Mouse (Mus musculus) kidney, postnatal 36 days (tissue): ENCODE results near the gene Bola1.
A peak's percentile ranks its signal among the peaks of the same experiment; 100 is the strongest.
"Not testable (repeated sequence)": the region's sequence is repeated elsewhere in the genome, so short reads cannot be mapped to it uniquely, and the experiment has no call there.

Source experiments
- DNase-seq, 2 experiments: peaks; one replicate each; pipeline ENCODE4 v3.0.0; 2021 to 2022; ENCODE audit warnings: mixed read lengths in 2 of 2

Bola1 gene

GRCm38 (mm10) chr3:96221640-96222038, 2.1 kb upstream of the Bola1 start:
- peak in 1 of 2 experiments; percentile 32 for DNase-seq

- peak; percentile 84 to 95 for DNase-seq
Observed at GRCm38 (mm10) chr3:96220765-96221639, 1.5 kb upstream of the Bola1 start, which contains the start of the genes Hist2h2ac and Hist2h2be. Hist2h2ac (minus strand) TSS chr3:96220880. Hist2h2be (plus strand) TSS chr3:96221119.

- DNase-seq = not testable (repeated sequence)
Observed at GRCm38 (mm10) chr3:96220131-96220764, 739 bp upstream of the Bola1 start.

GRCm38 (mm10) chr3:96219191-96219641, 293 bp downstream of the Bola1 start:
- DNase-seq = peak in 1 of 2 experiments; percentile 31

- DNase-seq = peak in 1 of 2 experiments; percentile 56
Observed at GRCm38 (mm10) chr3:96209242-96209641, 10.3 kb downstream of the Bola1 start.

GRCm38 (mm10) chr3:96207819-96208218, 11.7 kb downstream of the Bola1 start:
- DNase-seq = no peak

- no peak for DNase-seq
Observed at GRCm38 (mm10) chr3:96199731-96200130, 19.8 kb downstream of the Bola1 start.

GRCm38 (mm10) chr3:96198601-96199251, 20.8 kb downstream of the Bola1 start:
- DNase-seq = not testable (repeated sequence)

GRCm38 (mm10) chr3:96198181-96198580, 21.3 kb downstream of the Bola1 start:
- no peak for DNase-seq

GRCm38 (mm10) chr3:96197129-96197749, 22.3 kb downstream of the Bola1 start:
- DNase-seq = peak; percentile 93 to 94

- no peak for DNase-seq
Observed at GRCm38 (mm10) chr3:96196437-96197128, 22.9 kb downstream of the Bola1 start.

GRCm38 (mm10) chr3:96195616-96196313, 23.7 kb downstream of the Bola1 start:
- peak in 1 of 2 experiments; percentile 29 for DNase-seq

GRCm38 (mm10) chr3:96194966-96195365, 24.5 kb downstream of the Bola1 start:
- no peak for DNase-seq

GRCm38 (mm10) chr3:96192977-96193376, 26.5 kb downstream of the Bola1 start:
- no peak for DNase-seq

GRCm38 (mm10) chr3:96182382-96182776, 37.1 kb downstream of the Bola1 start:
- peak; percentile 18 to 37 for DNase-seq

- DNase-seq = no peak
Observed at GRCm38 (mm10) chr3:96181510-96182381, 37.8 kb downstream of the Bola1 start.

- peak; percentile 54 to 74 for DNase-seq
Observed at GRCm38 (mm10) chr3:96180727-96181477, 38.6 kb downstream of the Bola1 start, which contains the start of gene Sv2a. Sv2a (plus strand) TSS chr3:96181151.

GRCm38 (mm10) chr3:96179531-96179930, 40.0 kb downstream of the Bola1 start:
- DNase-seq = peak in 1 of 2 experiments; percentile 44

GRCm38 (mm10) chr3:96178902-96179301, 40.6 kb downstream of the Bola1 start:
- no peak for DNase-seq
